Mouse (Mus musculus): ENCODE measurements around the gene Sept8.

Sept8 gene

GRCm38 (mm10) chr11:53495417-53495816 is 23.6 kb upstream of the Sept8 start:
- no peak for DNase-seq (ENCODE audit: low spot score)

DNA sequence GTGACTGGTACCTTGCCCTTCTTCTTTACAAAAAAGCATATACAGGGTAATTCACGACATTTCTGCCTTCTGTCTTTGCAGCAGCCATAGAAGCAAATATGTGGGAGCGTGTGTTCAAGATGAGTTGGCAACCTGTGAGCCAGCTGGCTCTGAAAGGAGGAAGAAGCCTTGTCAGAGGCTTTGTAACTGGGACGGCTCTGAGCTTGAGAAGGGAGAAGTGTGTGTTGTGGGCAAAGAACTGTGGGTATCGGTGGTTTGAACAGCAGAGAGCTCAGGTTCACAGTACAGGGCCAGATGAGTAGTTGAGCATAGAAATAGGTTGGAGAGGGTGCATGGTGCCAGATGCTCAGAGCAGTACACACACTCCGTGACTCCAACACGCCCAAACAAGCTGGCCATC is 22.1 kb upstream of the Sept8 start:
- DNase-seq (ENCODE audit: low spot score) = no peak

- no peak for DNase-seq (ENCODE audit: low spot score)
Observed at GRCm38 (mm10) chr11:53500569-53500968, 18.5 kb upstream of the Sept8 start.

- no peak for DNase-seq (ENCODE audit: low spot score)
Observed at GRCm38 (mm10) chr11:53502039-53502765, 16.9 kb upstream of the Sept8 start.

- DNase-seq (ENCODE audit: low spot score) = no peak
Observed at GRCm38 (mm10) chr11:53503738-53504137, 15.3 kb upstream of the Sept8 start.

- no peak for DNase-seq (ENCODE audit: low spot score)
Observed at GRCm38 (mm10) chr11:53504376-53504775, 14.7 kb upstream of the Sept8 start.

DNA sequence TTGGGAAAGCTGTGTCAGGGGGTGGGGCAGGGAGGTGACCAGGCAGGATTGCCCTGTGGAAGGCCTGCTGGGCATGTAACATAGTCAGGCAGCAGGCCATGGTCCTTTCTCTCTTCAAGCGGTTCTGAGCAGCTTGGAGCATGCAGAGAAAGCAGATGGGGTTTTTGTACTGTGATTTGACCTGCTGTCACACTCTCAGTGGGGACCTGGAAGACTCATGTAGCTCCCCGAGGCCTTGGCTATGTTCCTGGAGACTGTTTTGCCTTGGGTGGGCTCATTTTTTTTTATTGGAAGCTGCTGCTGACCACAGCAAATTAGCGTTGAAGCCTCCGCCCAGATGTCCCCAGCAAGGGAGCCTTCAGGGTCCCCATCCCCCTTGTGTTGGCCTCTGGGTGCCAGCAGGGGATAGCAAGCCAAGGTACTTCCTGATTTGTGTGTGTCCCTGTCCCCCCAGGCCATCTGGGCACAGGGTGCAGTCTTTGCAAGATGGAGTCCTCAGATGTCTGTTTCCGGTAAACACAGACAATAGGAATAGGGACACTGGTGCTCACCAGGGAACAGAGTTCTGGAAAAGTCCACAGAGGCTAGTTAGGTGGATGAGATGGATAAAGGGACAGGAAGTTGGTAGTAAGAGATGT is 13.9 kb upstream of the Sept8 start:
- DNase-seq (ENCODE audit: low spot score) = no peak

- DNase-seq (ENCODE audit: low spot score) = no peak
Observed at GRCm38 (mm10) chr11:53507098-53507805, 11.8 kb upstream of the Sept8 start.

DNA sequence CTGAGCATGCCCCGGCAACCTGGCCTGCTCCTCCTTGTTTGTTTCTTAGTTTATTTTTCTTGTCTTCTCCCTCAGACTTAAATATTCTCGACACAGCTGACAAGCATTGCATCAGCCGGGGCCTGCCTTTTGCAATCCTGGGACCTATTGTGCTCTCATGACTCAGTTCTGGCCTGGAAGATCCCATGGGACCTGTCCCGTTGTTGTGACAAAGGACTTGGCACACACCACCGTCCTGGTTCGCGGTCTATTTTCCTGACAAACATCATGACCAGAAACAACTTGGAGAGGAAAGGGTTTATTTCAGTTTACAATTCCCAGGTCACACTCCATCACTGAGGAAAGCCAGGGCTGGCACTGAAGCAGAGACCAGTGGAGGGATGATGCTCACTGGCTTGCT is 10.9 kb upstream of the Sept8 start:
- no peak for DNase-seq (ENCODE audit: low spot score)

DNA sequence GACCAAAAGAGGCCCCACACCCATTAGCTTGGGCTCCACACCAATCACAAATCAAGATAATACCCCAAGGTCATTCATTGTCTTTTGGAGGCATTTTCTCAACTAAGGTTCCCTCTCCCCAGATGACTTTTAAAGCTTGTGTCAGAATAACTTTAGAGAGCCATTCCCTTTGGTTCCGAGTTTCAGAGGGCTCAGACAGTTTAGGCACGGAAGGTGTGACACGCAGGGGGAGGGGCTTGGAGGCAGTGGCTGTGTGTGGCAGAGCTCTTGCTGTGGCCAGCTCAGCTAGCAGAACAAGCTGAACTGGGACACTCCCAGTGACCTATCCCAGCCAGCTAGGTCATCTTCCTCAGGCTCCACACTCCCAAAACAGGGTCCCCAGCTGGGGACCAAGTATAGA is 10.5 kb upstream of the Sept8 start:
- DNase-seq (ENCODE audit: low spot score) = no peak

- no peak for DNase-seq (ENCODE audit: low spot score)
Observed at GRCm38 (mm10) chr11:53510351-53510750, 8.7 kb upstream of the Sept8 start.

- DNase-seq (ENCODE audit: low spot score) = no peak
Observed at GRCm38 (mm10) chr11:53516775-53517627, 2.1 kb upstream of the Sept8 start.

- no peak for DNase-seq (ENCODE audit: low spot score)
Observed at GRCm38 (mm10) chr11:53518759-53519158, 298 bp upstream of the Sept8 start.

GRCm38 (mm10) chr11:53520122-53520978 is 1.3 kb downstream of the Sept8 start:
- peak; percentile 57 for DNase-seq (ENCODE audit: low spot score)

DNA sequence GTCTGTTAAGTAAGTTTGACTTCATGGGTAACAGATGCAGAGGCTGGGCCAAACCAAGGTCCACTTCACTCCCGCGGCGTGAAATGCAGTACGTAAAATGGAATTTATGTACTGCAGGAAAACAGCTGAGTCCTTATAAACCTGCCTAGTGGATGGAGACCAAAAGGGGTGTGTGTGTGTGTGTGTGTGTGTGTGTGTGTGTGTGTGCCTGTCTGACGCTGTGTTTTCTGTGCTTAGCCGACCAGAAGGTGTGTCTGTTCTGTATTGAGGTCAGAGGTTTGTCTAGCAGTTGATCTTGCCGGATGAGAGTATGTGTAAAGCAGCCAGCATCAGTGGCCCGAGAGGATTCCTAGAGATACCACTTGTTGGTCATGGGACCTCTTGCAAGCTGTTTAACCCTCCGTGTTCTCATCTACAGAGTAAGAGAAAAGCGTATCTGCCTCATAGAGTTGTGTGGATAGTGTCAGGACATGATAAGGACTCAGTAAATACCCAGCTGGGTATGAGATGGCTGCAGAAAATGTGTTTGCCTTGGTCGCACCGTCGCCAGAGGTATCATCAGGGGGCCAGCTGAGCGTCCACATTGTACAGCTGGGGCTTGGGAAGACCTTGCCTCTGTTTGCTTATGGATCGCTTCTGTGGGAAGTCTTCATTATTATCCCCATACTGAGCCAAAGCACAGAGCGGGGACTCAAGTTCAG is 2.2 kb downstream of the Sept8 start:
- DNase-seq (ENCODE audit: low spot score) = no peak

DNA sequence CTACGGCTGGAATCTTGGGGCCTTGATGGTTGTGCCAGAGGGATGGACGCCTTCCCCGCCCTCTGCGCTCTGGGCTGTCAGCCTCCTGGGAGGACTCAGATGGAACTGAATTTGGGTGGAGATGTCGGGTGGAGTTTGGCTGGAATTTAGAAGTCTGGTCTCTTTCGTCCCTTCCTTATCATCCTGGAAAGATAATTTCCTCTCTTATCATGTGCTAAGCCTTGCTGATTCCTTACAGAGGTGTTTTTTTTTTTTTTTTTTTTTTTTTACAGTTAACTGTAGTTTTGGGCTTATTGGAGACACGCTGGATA is 2.7 kb downstream of the Sept8 start:
- no peak for DNase-seq (ENCODE audit: low spot score)

GRCm38 (mm10) chr11:53522362-53522761 is 3.3 kb downstream of the Sept8 start:
- no peak for DNase-seq (ENCODE audit: low spot score)

- no peak for DNase-seq (ENCODE audit: low spot score)
Observed at GRCm38 (mm10) chr11:53522930-53523329, 3.9 kb downstream of the Sept8 start.

DNA sequence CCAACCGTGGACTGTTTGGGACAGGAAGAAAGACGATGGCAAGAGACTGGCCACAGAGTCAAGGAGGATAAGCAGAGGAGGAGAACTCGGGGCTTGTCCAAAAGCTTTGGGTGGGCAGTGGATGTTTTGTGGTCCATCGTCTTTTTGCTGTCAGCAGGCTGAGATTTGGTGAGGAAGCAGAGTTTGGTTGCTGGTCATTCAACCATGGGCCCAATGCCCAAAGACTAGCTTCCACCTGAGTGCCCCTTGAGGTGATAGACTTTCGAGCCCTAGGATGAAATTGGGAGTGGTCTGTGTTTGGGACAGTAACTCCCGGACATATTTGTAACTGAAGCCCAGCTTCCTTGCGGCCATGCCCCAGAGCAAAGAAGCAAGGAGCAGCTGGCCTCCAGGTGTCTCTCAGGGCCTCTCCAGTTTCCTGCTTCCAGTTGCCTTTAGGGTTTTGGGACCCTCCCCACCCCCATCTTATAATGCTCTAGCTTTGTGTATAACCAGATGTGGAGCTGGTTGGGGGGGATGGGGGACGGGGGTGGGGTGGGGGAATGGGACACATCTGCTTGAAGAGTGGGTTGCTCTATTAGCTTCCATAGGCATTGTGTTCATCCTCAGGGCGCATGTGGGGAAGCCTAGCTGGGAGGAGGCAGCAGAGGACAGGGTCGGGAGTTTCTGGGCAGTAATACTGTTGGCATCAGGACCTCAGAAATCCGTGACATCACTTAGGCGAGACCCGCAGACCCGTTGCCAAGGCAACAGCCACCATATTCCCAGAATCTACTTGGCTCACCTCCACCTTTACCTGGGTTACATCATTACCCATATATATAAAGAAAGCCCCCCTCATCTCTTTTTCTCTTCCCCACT is 4.7 kb downstream of the Sept8 start:
- DNase-seq (ENCODE audit: low spot score) = no peak

- DNase-seq (ENCODE audit: low spot score) = no peak
Observed at GRCm38 (mm10) chr11:53524905-53525304, 5.8 kb downstream of the Sept8 start.
